Mouse (Mus musculus) liver, embryonic 15.5 days (tissue): ENCODE measurements around the gene Coro1b. TPM values are rescaled to one million over a fixed set of nuclear protein-coding genes. Genes with fewer than 3 reads are reported as not detected.

Experiments
- ATAC-seq: fragments of 200-750 bp; cut with Nextera tagmentation; 2 replicates; pipeline ENCODE4 v1.8.0; 2017; ENCODE audit warnings: moderate number of reproducible peaks, mild to moderate bottlenecking, moderate library complexity; ENCODE audit not compliant: insufficient read depth
- H3K27ac ChIP-seq: fragments of 300-500 bp; sonication (generic); replicated peaks from 2 replicates; pipeline ENCODE4 v1.5.1; 2015; ENCODE audit warnings: mild to moderate bottlenecking, inconsistent platforms
- H3K27me3 ChIP-seq: fragments of 300-500 bp; sonication (generic); 2 replicates; pipeline ENCODE4 v1.6.1; 2015; ENCODE audit warnings: mild to moderate bottlenecking, inconsistent platforms
- H3K36me3 ChIP-seq: fragments of 300-500 bp; sonication (generic); replicated peaks from 2 replicates; pipeline ENCODE4 v1.6.1; 2015; ENCODE audit warnings: moderate library complexity, mild to moderate bottlenecking, inconsistent platforms
- H3K4me1 ChIP-seq: fragments of 300-500 bp; sonication (generic); replicated peaks from 2 replicates; pipeline ENCODE4 v1.6.1; 2015; ENCODE audit warnings: inconsistent platforms
- H3K4me2 ChIP-seq: fragments of 300-500 bp; sonication (generic); 2 replicates; pipeline ENCODE4 v1.6.1; 2015; ENCODE audit warnings: moderate library complexity, mild to moderate bottlenecking, inconsistent platforms
- H3K4me3 ChIP-seq: fragments of 300-500 bp; sonication (generic); replicated peaks from 2 replicates; pipeline ENCODE4 v1.5.1; 2015; ENCODE audit warnings: mild to moderate bottlenecking, inconsistent platforms
- H3K9ac ChIP-seq: fragments of 300-500 bp; sonication (generic); 2 replicates; pipeline ENCODE4 v1.6.1; 2015; ENCODE audit warnings: moderate library complexity, mild to moderate bottlenecking, inconsistent platforms
- H3K9me3 ChIP-seq: fragments of 300-500 bp; sonication (generic); replicated peaks from 2 replicates; pipeline ENCODE4 v1.6.1; 2016; ENCODE audit warnings: inconsistent platforms
- WGBS: fragments of 180-500 bp; shearing (Covaris S2); methylation state at CpG from one replicate; pipeline ENCODE4 v1.1.7; 2015; ENCODE audit warnings: mixed read lengths; ENCODE audit not compliant: insufficient replicate concordance; 5-methylcytosine and 5-hydroxymethylcytosine counted together
- polyA plus RNA-seq: library from polyadenylated mRNA; unstranded; fragments of >200 nt; fragmentation: Nextera tagmentation; extraction: Ambion mirVana; gene quantifications from 2 replicates; pipeline ENCODE4 v1.2.1, GENCODE M21; 2015

Gene Coro1b
- polyA plus RNA-seq, result 71.8 and 77.5 TPM in 2 replicates

- peak within 1 kb of the TSS; percentile 79 for H3K27ac ChIP-seq
- peaks cover 52% of the 10 kb centered on the region for H3K4me1 ChIP-seq
- H3K27me3 ChIP-seq, result no peaks in the 10 kb centered on the region
- H3K4me3 ChIP-seq, result peak within 1 kb of the TSS; percentile 79
- under 1% methylated on average over 33 of the region's 33 CpGs for whole genome bisulfite sequencing
- peaks cover 33% of the 10 kb centered on the region for H3K36me3 ChIP-seq
- peak; percentile 86 for ATAC-seq
- peak within 1 kb of the TSS; percentile 86 for H3K9ac ChIP-seq
- no peaks in the 10 kb centered on the region for H3K9me3 ChIP-seq
- H3K4me2 ChIP-seq, result peak within 1 kb of the TSS; percentile 85
Measured at GRCm38 (mm10) chr19:4148491-4148806, at the start of gene Coro1b. Gene Coro1b, plus strand, starts transcription at chr19:4148619.

GRCm38 (mm10) chr19:4099056-4099455 lies 49.4 kb upstream of the Coro1b start:
- Histone ChIP-seq H3K9ac (peak overlapping the region; percentile 63), H3K9me3 (no peaks in the 10 kb centered on the region), H3K27me3 (peaks cover 46% of the 10 kb centered on the region), H3K4me1 (peaks cover 56% of the 10 kb centered on the region), H3K36me3 (peaks cover 6% of the 10 kb centered on the region; the same call in 1 of the 2 replicates), H3K4me3 (peak overlapping the region; percentile 74), H3K4me2 (peak overlapping the region; percentile 93), H3K27ac (peak overlapping the region; percentile 99)
- WGBS, result 6% methylated on average over 9 of the region's 9 CpGs
- ATAC-seq, result no peak

GRCm38 (mm10) chr19:4099837-4100717 lies 48.3 kb upstream of the Coro1b start, which contains the start of gene Pitpnm1:
Gene Pitpnm1, plus strand, starts transcription at chr19:4099998.
- no peak for ATAC-seq
- peaks cover 8% of the 10 kb centered on the region; the same call in 1 of the 2 replicates for H3K36me3 ChIP-seq
- peak within 1 kb of the TSS; percentile 99 for H3K27ac ChIP-seq
- 1% methylated on average over 53 of the region's 53 CpGs for WGBS
- peak within 1 kb of the TSS; percentile 63 for H3K9ac ChIP-seq
- peaks cover 56% of the 10 kb centered on the region for H3K4me1 ChIP-seq
- peak within 1 kb of the TSS; percentile 93 for H3K4me2 ChIP-seq
- H3K9me3 ChIP-seq, result no peaks in the 10 kb centered on the region
- H3K4me3 ChIP-seq, result peak within 1 kb of the TSS; percentile 74
- H3K27me3 ChIP-seq, result peaks cover 47% of the 10 kb centered on the region

DNA sequence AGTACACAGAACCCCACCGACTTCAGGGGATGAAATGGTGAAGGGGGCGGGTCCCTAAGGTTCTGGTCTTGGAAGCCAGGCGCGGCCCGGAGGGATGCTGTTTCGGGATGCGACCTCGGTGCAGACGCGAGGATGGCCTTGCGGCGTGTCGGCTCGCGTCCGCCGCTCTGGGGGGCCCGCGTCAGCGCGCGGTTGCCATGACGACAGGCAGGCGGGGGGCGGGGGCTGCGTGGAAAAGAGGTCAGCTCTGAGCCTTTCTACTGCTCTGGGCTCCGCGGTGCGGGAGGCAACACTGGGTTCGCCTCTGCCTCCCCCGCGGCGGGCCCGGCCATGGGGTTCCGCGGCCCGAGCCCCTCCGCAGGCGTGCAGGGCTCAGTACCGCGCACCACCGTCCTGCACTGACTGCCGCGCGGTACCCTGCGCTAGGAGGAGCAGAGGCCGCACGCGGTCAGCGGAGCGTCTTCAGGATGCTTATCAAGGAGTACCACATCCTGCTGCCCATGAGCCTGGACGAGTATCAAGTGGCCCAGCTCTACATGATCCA lies 47.6 kb upstream of the Coro1b start:
- H3K36me3 ChIP-seq, result peaks cover 8% of the 10 kb centered on the region; the same call in 1 of the 2 replicates
- ATAC-seq, result no peak
- H3K27ac ChIP-seq, result no peak overlapping the region
- 1% methylated on average over 52 of the region's 52 CpGs for WGBS
- peaks cover 56% of the 10 kb centered on the region for H3K4me1 ChIP-seq
- H3K27me3 ChIP-seq, result peaks cover 47% of the 10 kb centered on the region
- H3K9ac ChIP-seq, result peak overlapping the region; percentile 63; the same call in 1 of the 2 replicates
- H3K9me3 ChIP-seq, result no peaks in the 10 kb centered on the region
- peak overlapping the region; percentile 74 for H3K4me3 ChIP-seq
- H3K4me2 ChIP-seq, result peak overlapping the region; percentile 93

DNA sequence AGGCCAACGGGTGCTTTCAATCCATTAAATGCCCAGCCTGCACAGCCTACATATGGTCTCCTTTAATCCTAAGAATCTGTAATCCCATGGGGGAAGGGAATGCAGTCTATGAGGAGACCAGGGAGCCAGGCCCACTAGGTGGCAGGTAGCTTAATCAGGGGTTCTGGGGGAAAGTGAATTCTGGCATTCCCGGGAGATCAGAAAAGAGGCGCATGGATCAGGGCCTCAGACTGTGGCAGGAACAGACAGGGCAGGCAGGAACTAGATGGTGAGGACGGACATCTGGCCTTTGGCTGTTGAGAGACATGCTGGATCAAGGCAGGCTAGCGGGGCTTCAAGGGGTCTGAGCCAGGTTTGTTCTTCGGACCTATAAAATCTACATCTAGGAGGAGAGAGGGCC lies 47.0 kb upstream of the Coro1b start:
- 70% methylated on average over 6 of the region's 6 CpGs for WGBS
- Histone ChIP-seq H3K9ac (no peak overlapping the region), H3K27ac (no peak overlapping the region), H3K4me2 (peak overlapping the region; percentile 93; the same call in 1 of the 2 replicates), H3K4me3 (peak overlapping the region; percentile 74; the same call in 1 of the 2 replicates), H3K36me3 (peaks cover 8% of the 10 kb centered on the region; the same call in 1 of the 2 replicates), H3K27me3 (peaks cover 47% of the 10 kb centered on the region), H3K9me3 (no peaks in the 10 kb centered on the region), H3K4me1 (peaks cover 49% of the 10 kb centered on the region)
- ATAC-seq, result no peak

DNA sequence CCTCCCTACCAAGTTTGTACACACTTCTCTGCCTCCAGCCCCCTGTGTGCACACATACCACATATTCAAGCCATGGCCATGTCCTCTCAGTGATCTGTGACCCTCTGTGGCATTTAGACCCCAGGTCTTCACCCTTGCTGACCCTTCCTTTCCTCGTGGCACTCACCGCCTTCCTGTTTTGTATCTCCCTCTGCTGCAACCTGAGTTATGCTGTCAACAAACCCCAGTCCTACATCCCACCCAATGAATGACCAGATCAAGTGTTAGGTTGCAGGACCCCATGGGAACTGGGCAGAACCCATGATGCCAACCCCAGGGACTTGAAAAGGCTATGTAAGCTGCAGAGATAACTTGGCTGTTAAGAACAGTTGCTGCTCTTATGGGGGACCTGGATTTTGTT lies 46.4 kb upstream of the Coro1b start:
- Histone ChIP-seq H3K4me1 (peaks cover 46% of the 10 kb centered on the region), H3K4me3 (no peak overlapping the region), H3K27me3 (peaks cover 47% of the 10 kb centered on the region), H3K9me3 (no peaks in the 10 kb centered on the region), H3K9ac (no peak overlapping the region), H3K27ac (no peak overlapping the region), H3K4me2 (no peak overlapping the region), H3K36me3 (peaks cover 8% of the 10 kb centered on the region; the same call in 1 of the 2 replicates)
- 77% methylated on average over 2 of the region's 2 CpGs for WGBS
- no peak for ATAC-seq

DNA sequence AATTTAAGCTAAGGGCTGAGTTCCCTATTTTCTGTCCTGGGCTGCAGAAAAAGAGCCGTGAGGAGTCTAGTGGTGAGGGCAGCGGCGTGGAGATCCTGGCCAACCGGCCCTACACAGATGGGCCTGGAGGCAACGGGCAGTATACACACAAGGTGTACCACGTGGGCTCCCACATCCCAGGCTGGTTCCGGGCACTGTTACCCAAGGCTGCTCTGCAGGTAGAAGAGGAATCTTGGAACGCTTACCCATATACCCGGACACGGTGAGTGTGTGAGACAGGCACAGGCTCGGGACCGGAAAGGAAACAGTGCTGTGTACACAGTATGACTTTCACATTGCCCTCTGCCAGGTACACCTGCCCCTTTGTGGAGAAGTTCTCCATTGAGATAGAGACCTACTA lies 45.8 kb upstream of the Coro1b start:
- H3K9me3 ChIP-seq, result no peaks in the 10 kb centered on the region
- H3K9ac ChIP-seq, result no peak overlapping the region
- H3K4me1 ChIP-seq, result peaks cover 41% of the 10 kb centered on the region
- H3K27ac ChIP-seq, result no peak overlapping the region
- H3K4me2 ChIP-seq, result no peak overlapping the region
- no peak overlapping the region for H3K4me3 ChIP-seq
- peaks cover 47% of the 10 kb centered on the region for H3K27me3 ChIP-seq
- H3K36me3 ChIP-seq, result peaks cover 11% of the 10 kb centered on the region; the same call in 1 of the 2 replicates
- WGBS, result 78% methylated on average over 12 of the region's 12 CpGs
- no peak for ATAC-seq

GRCm38 (mm10) chr19:4103294-4103693 lies 45.1 kb upstream of the Coro1b start:
- Histone ChIP-seq H3K27ac (no peak overlapping the region), H3K4me1 (peaks cover 35% of the 10 kb centered on the region), H3K4me2 (no peak overlapping the region), H3K36me3 (peaks cover 9% of the 10 kb centered on the region; the same call in 1 of the 2 replicates), H3K9me3 (no peaks in the 10 kb centered on the region), H3K4me3 (no peak overlapping the region), H3K27me3 (peaks cover 47% of the 10 kb centered on the region), H3K9ac (no peak overlapping the region)
- WGBS, result 88% methylated on average over 18 of the region's 18 CpGs
- no peak for ATAC-seq

DNA sequence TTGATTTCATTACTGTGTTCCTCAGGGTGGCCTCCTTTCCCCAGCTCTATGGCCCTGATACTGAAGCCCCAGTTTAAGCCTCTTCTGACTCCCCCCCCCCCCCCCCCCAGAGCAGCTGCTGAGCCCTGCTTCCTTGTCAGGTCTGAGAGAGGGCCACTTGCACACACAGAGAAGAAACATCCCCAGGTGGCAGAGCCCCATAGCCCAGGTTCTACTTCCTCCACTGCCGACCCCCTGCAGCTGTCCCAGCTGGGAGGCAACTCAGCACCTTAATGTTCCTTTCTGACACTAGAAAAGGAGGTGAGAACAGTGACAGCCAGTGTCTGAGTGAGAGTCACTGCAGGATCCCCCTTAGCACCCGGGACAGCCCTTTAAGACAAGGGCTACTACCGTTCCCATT lies 44.6 kb upstream of the Coro1b start:
- Histone ChIP-seq H3K4me2 (no peak overlapping the region), H3K27ac (no peak overlapping the region), H3K9ac (no peak overlapping the region), H3K4me1 (peaks cover 30% of the 10 kb centered on the region), H3K27me3 (peaks cover 47% of the 10 kb centered on the region), H3K4me3 (no peak overlapping the region), H3K9me3 (no peaks in the 10 kb centered on the region), H3K36me3 (0 out of 2 replicates have a peak, but pooled peaks cover 5% of the 10 kb centered on the region)
- ATAC-seq, result no peak
- WGBS, result 60% methylated on average over 3 of the region's 3 CpGs

DNA sequence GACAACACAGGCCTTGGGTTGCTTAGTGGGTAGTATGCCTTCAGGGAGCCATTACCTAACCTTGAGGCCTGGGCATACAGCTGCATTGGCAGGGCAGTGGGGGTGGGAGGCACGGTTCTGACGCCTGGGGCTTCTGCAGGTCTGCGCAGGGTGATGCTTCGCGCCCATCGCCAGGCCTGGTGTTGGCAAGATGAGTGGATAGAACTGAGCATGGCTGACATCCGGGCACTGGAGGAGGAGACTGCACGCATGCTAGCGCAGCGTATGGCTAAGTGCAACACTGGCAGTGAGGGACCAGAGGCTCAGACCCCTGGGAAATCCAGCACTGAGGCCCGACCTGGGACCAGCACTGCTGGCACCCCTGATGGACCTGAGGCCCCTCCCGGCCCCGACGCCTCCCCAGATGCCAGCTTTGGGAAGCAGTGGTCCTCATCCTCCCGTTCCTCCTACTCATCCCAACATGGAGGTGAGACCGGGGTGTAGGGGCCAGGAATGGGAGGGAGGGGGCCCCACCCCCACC lies 43.7 kb upstream of the Coro1b start:
- Histone ChIP-seq H3K36me3 (0 out of 2 replicates have a peak, but pooled peaks cover 5% of the 10 kb centered on the region), H3K9ac (no peak overlapping the region), H3K27ac (no peak overlapping the region), H3K4me3 (no peak overlapping the region), H3K9me3 (no peaks in the 10 kb centered on the region), H3K27me3 (peaks cover 44% of the 10 kb centered on the region), H3K4me1 (peaks cover 20% of the 10 kb centered on the region), H3K4me2 (no peak overlapping the region)
- 78% methylated on average over 16 of the region's 16 CpGs for WGBS
- ATAC-seq, result no peak

GRCm38 (mm10) chr19:4106654-4107053 lies 41.8 kb upstream of the Coro1b start:
- Histone ChIP-seq H3K4me2 (no peak overlapping the region), H3K4me3 (no peak overlapping the region), H3K36me3 (0 out of 2 replicates have a peak, but pooled peaks cover 7% of the 10 kb centered on the region), H3K4me1 (peaks cover 2% of the 10 kb centered on the region), H3K27me3 (peaks cover 24% of the 10 kb centered on the region), H3K9me3 (no peaks in the 10 kb centered on the region), H3K9ac (no peak overlapping the region), H3K27ac (no peak overlapping the region)
- WGBS, result 84% methylated on average over 14 of the region's 14 CpGs
- no peak for ATAC-seq
